Mouse (Mus musculus) hindbrain, embryonic 11.5 days (tissue): Measurements from ENCODE around the gene Stx1a. TPM values are rescaled to one million over a fixed set of nuclear protein-coding genes. Genes with fewer than 3 reads are reported as not detected.
A peak's percentile ranks its signal among the peaks of the same experiment; 100 is the strongest.

ENCODE experiments used
- ATAC-seq: fragments of 200-750 bp; cut with Nextera tagmentation; 2 replicates; pipeline ENCODE4 v1.8.0; 2017; ENCODE audit warnings: mild to moderate bottlenecking, moderate TSS enrichment, moderate library complexity; ENCODE audit not compliant: low FRiP score
- DNase-seq: peaks from one replicate; pipeline ENCODE4 v3.0.0-alpha.2; 2015; ENCODE audit warnings: low spot score
- H3K27ac ChIP-seq: fragments of 300-500 bp; sonication (generic); 2 replicates; pipeline ENCODE4 v1.5.1; 2014; ENCODE audit warnings: mild to moderate bottlenecking, low read depth, low read length
- H3K27me3 ChIP-seq: fragments of 300-500 bp; sonication (generic); 2 replicates; pipeline ENCODE4 v1.6.1; 2014; ENCODE audit warnings: mild to moderate bottlenecking, low read length, moderate library complexity, mixed read lengths; ENCODE audit not compliant: control insufficient read depth, insufficient read depth
- H3K36me3 ChIP-seq: fragments of 300-500 bp; sonication (generic); 2 replicates; pipeline ENCODE4 v1.6.1; 2014; ENCODE audit warnings: mild to moderate bottlenecking, low read length, moderate library complexity, mixed read lengths; ENCODE audit not compliant: control insufficient read depth, insufficient read depth
- H3K4me1 ChIP-seq: fragments of 300-500 bp; sonication (generic); replicated peaks from 2 replicates; pipeline ENCODE4 v1.6.1; 2014; ENCODE audit warnings: low read length, mixed read lengths; ENCODE audit not compliant: control insufficient read depth, insufficient read depth
- H3K4me2 ChIP-seq: fragments of 300-500 bp; sonication (generic); replicated peaks from 2 replicates; pipeline ENCODE4 v1.6.1; 2014; ENCODE audit warnings: mild to moderate bottlenecking, low read depth, low read length
- H3K4me3 ChIP-seq: fragments of 300-500 bp; sonication (generic); 2 replicates; pipeline ENCODE4 v1.5.1; 2014; ENCODE audit warnings: low read depth, low read length
- H3K9ac ChIP-seq: fragments of 300-500 bp; sonication (generic); 2 replicates; pipeline ENCODE4 v1.6.1; 2014; ENCODE audit warnings: low read depth, low read length
- H3K9me3 ChIP-seq: fragments of 300-500 bp; sonication (generic); 2 replicates; pipeline ENCODE4 v1.6.1; 2016; ENCODE audit warnings: low read length; ENCODE audit not compliant: control insufficient read depth
- WGBS: fragments of 180-500 bp; shearing (Covaris S2); extraction: QIAGEN DNeasy Blood & Tissue Kit; methylation state at CpG from one replicate; pipeline ENCODE4 v1.1.7; 2014; 5-methylcytosine and 5-hydroxymethylcytosine counted together
- polyA plus RNA-seq: library from polyadenylated mRNA; unstranded; fragments of >200 nt; fragmentation: Nextera tagmentation; extraction: Ambion mirVana; gene quantifications from 2 replicates; pipeline ENCODE4 v1.2.1, GENCODE M21; 2014

The Stx1a gene
- polyA plus RNA-seq, 1 experiment from 2014 or later = 21.8 TPM

GRCm38 (mm10) chr5:134999797-135000196, 23.5 kb upstream of the Stx1a start:
- H3K27me3 ChIP-seq = no peaks in the 10 kb centered on the region
- no peak overlapping the region for H3K4me2 ChIP-seq
- H3K36me3 ChIP-seq = no peaks in the 10 kb centered on the region
- 94% methylated on average over 4 of the region's 4 CpGs for WGBS
- no peaks in the 10 kb centered on the region; the same call in 1 of the 2 replicates for H3K4me1 ChIP-seq
- no peak overlapping the region for H3K27ac ChIP-seq
- no peak overlapping the region for H3K9ac ChIP-seq
- no peaks in the 10 kb centered on the region for H3K9me3 ChIP-seq
- H3K4me3 ChIP-seq = no peak overlapping the region
- DNase-seq = no peak
- no peak for ATAC-seq

- Histone ChIP-seq H3K9me3 (no peaks in the 10 kb centered on the region), H3K27me3 (no peaks in the 10 kb centered on the region), H3K27ac (no peak overlapping the region), H3K4me1 (no peaks in the 10 kb centered on the region; the same call in 1 of the 2 replicates), H3K36me3 (no peaks in the 10 kb centered on the region), H3K4me2 (no peak overlapping the region), H3K9ac (no peak overlapping the region), H3K4me3 (no peak overlapping the region)
- DNase-seq = no peak
- WGBS = 49% methylated on average over 16 of the region's 16 CpGs
- ATAC-seq = no peak
Observed at GRCm38 (mm10) chr5:135000751-135001150, 22.5 kb upstream of the Stx1a start.

- Histone ChIP-seq H3K36me3 (no peaks in the 10 kb centered on the region), H3K9me3 (no peaks in the 10 kb centered on the region), H3K9ac (0 out of 2 replicates have a peak overlapping the region, but pooled peaks have one; percentile 25), H3K27me3 (no peaks in the 10 kb centered on the region), H3K27ac (no peak overlapping the region), H3K4me2 (peak overlapping the region; percentile 29), H3K4me1 (no peaks in the 10 kb centered on the region; the same call in 1 of the 2 replicates), H3K4me3 (no peak overlapping the region)
- DNase-seq (peak; percentile 72), ATAC-seq (peak; percentile 53; the same call in 1 of the 2 replicates)
- WGBS = 1% methylated on average over 14 of the region's 14 CpGs
Observed at GRCm38 (mm10) chr5:135001309-135001708, 22.0 kb upstream of the Stx1a start.

GRCm38 (mm10) chr5:135002151-135002550, 21.1 kb upstream of the Stx1a start:
- Histone ChIP-seq H3K4me3 (no peak overlapping the region), H3K27me3 (no peaks in the 10 kb centered on the region), H3K9ac (no peak overlapping the region), H3K36me3 (no peaks in the 10 kb centered on the region), H3K4me1 (no peaks in the 10 kb centered on the region; the same call in 1 of the 2 replicates), H3K9me3 (no peaks in the 10 kb centered on the region), H3K4me2 (no peak overlapping the region), H3K27ac (no peak overlapping the region)
- no peak for DNase-seq
- WGBS = 62% methylated on average over 5 of the region's 5 CpGs
- no peak for ATAC-seq

- Histone ChIP-seq H3K36me3 (no peaks in the 10 kb centered on the region), H3K27me3 (no peaks in the 10 kb centered on the region), H3K4me3 (peak overlapping the region; percentile 56), H3K4me1 (peaks cover 6% of the 10 kb centered on the region; the same call in 1 of the 2 replicates), H3K9me3 (no peaks in the 10 kb centered on the region), H3K27ac (peak overlapping the region; percentile 82), H3K9ac (peak overlapping the region; percentile 77), H3K4me2 (peak overlapping the region; percentile 67)
- ATAC-seq (no peak), DNase-seq (no peak)
- 37% methylated on average over 16 of the region's 16 CpGs for WGBS
Observed at GRCm38 (mm10) chr5:135007802-135008571, 15.3 kb upstream of the Stx1a start.

GRCm38 (mm10) chr5:135008671-135009589, 14.4 kb upstream of the Stx1a start, which contains the start of gene Abhd11:
Gene Abhd11 (plus strand): TSS chr5:135009152.
- no peaks in the 10 kb centered on the region for H3K9me3 ChIP-seq
- peak within 1 kb of the TSS; percentile 90 for H3K27ac ChIP-seq
- DNase-seq = peak; percentile 100
- H3K27me3 ChIP-seq = no peaks in the 10 kb centered on the region
- WGBS = under 1% methylated on average over 52 of the region's 52 CpGs
- no peaks in the 10 kb centered on the region for H3K36me3 ChIP-seq
- H3K4me3 ChIP-seq = peak within 1 kb of the TSS; percentile 56
- H3K4me2 ChIP-seq = peak within 1 kb of the TSS; percentile 67
- peaks cover 6% of the 10 kb centered on the region; the same call in 1 of the 2 replicates for H3K4me1 ChIP-seq
- peak; percentile 89 for ATAC-seq
- peak within 1 kb of the TSS; percentile 77 for H3K9ac ChIP-seq

- peak; percentile 81 for ATAC-seq
- WGBS = under 1% methylated on average over 34 of the region's 37 CpGs
Observed at GRCm38 (mm10) chr5:135009590-135010319, 13.5 kb upstream of the Stx1a start.

GRCm38 (mm10) chr5:135010320-135010709, 13.0 kb upstream of the Stx1a start:
- no peaks in the 10 kb centered on the region for H3K9me3 ChIP-seq
- H3K4me1 ChIP-seq = peaks cover 6% of the 10 kb centered on the region; the same call in 1 of the 2 replicates
- peak overlapping the region; percentile 57; the same call in 1 of the 2 replicates for H3K9ac ChIP-seq
- peak overlapping the region; percentile 56 for H3K4me3 ChIP-seq
- DNase-seq (no peak), ATAC-seq (no peak)
- no peaks in the 10 kb centered on the region for H3K27me3 ChIP-seq
- H3K4me2 ChIP-seq = peak overlapping the region; percentile 67
- H3K36me3 ChIP-seq = no peaks in the 10 kb centered on the region
- 0 out of 2 replicates have a peak overlapping the region, but pooled peaks have one; percentile 90 for H3K27ac ChIP-seq
- WGBS = 63% methylated on average over 7 of the region's 7 CpGs

More at GRCm38 (mm10) chr5:135009590-135010319, 13.5 kb upstream of the Stx1a start:
- no peaks in the 10 kb centered on the region for H3K36me3 ChIP-seq
- H3K4me2 ChIP-seq = peak overlapping the region; percentile 67
- H3K4me3 ChIP-seq = peak overlapping the region; percentile 56
- no peaks in the 10 kb centered on the region for H3K9me3 ChIP-seq
- DNase-seq = peak; percentile 83
- H3K4me1 ChIP-seq = peaks cover 6% of the 10 kb centered on the region; the same call in 1 of the 2 replicates
- peak overlapping the region; percentile 57; the same call in 1 of the 2 replicates for H3K9ac ChIP-seq
- no peaks in the 10 kb centered on the region for H3K27me3 ChIP-seq
- peak overlapping the region; percentile 90 for H3K27ac ChIP-seq
